Mouse (Mus musculus) ZHBTc4 (cell line): ENCODE results near the gene 4930412O13Rik.

Experiments used
- DNase-seq: peaks from one replicate; pipeline ENCODE4 v3.0.0-alpha.2; 2011; ENCODE audit warnings: low read depth, low spot score

The 4930412O13Rik gene

GRCm38 (mm10) chr2:9880271-9880670 lies 781 bp upstream of the 4930412O13Rik start:
- no peak for DNase-seq

DNA sequence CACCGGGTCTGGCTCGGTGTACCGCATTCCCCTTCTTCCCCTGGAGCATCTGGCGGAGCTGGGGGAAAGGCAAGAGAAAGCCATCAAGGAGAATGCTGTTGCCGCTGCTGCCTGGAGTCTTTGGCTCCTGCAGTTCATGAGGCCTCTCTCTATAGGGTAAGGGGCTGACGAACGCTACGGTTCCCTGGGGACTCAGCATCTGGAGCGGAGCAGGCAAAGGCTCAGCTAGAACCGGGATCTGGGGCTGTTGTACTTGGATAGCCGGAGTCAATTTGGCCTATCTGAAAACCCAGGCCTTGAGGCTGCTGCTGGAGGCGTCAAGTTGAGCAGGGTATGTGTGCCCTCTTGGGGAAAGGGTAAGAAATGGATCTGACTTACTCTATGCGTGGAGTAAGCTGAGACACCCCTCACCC lies 565 bp downstream of the 4930412O13Rik start:
- peak; percentile 61 for DNase-seq

GRCm38 (mm10) chr2:9882371-9882925 lies 1.4 kb downstream of the 4930412O13Rik start:
- DNase-seq: peak; percentile 64

DNA sequence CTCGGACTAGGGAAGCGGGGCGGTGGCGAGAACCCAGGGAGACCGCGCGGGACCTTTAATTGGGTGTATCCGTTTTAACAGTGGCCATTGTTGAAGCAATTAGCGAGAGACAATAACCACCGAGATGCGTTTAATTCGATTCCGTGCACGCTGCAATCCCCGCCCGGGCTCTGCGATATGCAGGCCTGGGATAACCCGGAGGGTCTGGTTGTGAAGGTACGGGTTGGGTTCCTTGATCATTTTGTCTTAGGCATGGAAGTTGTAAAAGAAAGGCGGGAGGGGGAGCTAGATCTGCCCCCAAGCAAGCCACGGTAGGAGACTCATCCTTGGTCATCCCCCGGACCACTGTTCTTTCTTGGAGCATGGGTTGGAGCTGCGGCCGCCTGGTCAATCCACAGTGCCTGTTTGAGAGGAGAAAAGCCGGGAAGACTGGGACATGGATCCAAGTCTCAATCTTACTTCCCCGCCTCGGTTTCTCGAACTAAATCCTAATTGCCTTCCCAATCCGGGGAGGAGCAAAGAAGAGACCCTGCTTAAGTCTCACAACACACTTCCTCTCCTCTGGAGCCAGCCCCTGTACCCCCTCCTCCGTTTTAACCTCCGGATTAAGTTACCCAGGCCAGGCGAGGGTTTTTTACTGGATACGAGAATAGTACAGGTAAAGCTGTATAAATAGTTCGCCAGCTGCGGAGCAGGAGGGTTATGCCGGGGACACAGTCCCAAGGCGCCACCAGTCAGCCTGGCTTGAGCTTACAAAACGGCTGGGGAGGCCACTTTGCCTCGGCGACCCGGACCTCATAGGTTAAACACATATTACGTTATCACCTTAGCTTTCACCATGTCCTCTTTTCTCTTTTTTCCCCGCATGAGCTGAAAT lies 2.1 kb downstream of the 4930412O13Rik start:
- peak; percentile 66 for DNase-seq

DNA sequence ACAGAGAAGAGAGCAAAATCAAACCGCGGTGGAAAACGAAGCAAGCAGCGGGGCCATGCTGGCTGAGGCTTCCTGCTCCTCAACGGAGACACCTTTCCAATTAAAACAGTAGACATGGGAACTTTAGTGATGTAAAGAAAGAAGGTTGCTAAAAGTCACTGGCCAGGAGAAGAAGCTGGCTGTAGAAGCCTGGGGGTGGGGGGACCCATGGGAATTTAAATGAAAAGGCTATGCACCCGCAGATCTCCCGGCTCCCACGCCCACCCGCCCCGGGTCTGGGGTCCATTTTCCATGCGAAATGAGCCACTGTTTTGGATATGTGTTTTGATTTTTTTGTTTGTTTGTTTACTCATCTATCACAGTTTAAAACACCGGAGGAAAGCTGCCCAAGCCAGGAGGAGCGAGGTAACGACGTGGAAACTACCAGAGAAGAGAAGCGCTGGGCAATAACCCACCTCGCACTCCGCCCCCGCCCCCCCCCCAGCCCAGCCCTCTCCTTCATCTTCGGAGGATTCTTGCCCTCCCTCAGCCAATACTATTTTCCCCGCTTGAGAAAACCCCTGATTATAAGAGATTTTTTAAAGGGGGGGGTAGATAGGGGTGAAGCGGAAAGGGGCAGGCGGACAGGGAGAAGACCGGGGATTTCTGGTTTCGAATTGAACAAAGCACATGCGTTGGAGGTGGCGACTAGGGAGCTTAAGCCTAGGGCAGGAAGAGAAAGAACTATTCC lies 2.9 kb downstream of the 4930412O13Rik start:
- DNase-seq: no peak

- peak; percentile 25 for DNase-seq
Measured at GRCm38 (mm10) chr2:9884533-9885216, 3.6 kb downstream of the 4930412O13Rik start.

DNA sequence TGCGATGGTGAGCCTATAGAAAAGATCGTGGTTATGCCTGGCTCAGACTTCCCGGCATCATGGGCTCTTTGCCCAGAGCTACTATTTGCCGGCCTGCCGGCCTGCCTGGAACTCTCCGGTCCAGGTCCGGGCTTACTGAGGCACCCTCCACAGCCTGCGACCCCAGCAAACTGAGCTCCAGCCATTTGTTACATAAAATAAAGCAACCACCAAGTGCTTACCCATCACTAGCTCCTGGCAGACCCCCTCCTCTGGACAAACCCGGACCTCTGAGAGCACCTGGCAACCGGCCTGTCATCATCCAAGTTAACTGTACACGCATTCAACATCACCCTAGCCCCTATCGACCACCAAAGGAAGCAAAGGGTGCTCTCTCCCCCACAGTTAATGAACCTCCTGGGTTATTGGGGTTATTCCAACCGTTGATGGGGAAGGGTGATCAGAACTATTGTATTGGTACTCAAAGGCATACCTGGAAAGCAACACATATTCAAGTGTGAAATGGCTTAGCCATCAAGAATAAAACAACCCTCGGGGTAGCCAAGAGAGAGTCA lies 4.2 kb downstream of the 4930412O13Rik start:
- no peak for DNase-seq

DNA sequence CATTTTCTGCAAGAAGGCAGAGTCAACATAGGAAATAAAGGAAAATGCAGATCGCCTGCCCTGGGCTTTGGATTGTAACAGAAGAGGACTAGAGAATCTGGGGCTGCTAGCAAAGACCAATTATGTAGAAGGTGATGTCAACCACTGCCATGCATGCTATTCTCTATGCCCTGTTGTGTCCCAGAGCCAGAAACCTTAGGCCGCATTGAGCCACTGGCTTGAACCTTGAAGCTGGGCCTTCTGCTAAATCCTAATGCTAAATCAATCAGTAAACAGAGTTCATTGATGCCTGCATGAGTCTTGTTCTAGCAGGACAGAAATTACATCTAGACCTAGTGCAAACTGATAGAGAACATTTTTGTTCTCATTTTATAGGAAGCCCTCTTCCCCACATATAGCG lies 5.0 kb downstream of the 4930412O13Rik start:
- no peak for DNase-seq

GRCm38 (mm10) chr2:9886921-9887610 lies 6.0 kb downstream of the 4930412O13Rik start:
- no peak for DNase-seq

GRCm38 (mm10) chr2:9887636-9888035 lies 6.6 kb downstream of the 4930412O13Rik start:
- no peak for DNase-seq

GRCm38 (mm10) chr2:9888913-9889650 lies 8.0 kb downstream of the 4930412O13Rik start, which contains the start of gene 9230102O04Rik:
Gene 9230102O04Rik (minus strand): TSS chr2:9889540.
- peak; percentile 74 for DNase-seq

DNA sequence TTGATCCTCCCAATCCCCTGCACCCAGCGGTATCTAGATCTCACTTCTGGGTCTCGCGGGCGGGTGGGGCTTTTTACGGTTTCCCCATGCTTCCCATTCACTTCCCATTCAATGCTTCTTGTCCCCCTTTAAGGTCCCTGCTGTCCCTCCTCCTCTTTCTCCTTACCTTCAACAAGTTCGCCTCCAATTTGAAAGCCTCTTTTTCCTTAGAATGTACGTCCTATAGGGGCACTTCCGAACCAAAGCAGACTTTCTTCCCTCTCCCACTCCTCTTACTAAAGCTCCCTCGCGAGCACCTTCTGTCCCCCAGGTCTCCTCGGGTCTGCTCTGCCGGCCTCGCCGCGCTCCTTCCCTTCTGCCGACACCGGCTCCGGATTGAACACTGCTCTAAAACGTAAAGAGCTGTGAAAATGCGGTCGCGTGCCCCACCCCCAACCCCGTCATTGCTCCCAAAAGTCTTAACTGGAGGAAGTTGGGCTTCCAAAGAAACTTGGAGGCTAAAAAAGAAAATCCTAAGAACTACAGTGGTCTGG lies 8.7 kb downstream of the 4930412O13Rik start, which contains the start of gene Gata3:
Gene Gata3 (minus strand): TSS at position 384 of the 533 bp plus-strand sequence.
- peak; percentile 42 for DNase-seq

DNA sequence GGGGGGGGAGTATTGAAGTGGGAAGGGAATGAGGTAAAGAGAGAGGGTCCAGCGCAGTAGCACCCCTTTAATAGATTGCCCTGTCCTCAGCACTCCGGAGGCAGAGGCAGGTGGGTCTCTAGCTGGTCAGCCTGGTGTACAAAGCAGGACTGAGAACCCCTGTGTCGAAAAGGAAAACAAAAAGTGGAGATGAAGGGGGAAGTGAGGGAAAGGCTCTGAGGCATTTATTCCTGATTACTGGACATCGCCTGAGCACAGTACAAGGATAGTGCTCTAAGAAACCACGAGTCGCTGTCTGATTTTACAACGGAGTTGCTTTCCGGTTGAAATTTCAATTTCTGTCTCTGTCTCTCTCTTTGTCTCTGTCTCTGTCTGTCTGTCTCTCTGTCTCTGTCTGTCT lies 9.2 kb downstream of the 4930412O13Rik start:
- no peak for DNase-seq

DNA sequence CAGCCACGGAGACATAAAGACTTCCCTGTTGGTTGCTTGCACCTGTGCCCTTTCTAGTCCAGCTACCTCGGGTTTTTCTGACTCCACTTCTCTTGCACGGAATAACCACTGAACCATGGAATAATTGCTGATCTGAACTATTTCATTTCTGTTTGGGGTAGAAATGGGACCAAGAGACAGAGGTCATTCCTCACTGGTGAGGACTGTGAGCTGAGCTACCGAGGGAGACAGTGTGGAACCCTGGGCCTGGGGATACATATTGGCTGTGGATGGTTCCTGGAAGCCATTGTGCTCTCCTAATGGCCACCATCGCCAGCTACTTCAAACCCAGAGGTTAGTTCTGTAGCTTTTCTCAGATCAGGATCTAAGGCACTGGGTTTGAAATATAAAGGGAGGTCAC lies 9.9 kb downstream of the 4930412O13Rik start:
- DNase-seq: no peak

DNA sequence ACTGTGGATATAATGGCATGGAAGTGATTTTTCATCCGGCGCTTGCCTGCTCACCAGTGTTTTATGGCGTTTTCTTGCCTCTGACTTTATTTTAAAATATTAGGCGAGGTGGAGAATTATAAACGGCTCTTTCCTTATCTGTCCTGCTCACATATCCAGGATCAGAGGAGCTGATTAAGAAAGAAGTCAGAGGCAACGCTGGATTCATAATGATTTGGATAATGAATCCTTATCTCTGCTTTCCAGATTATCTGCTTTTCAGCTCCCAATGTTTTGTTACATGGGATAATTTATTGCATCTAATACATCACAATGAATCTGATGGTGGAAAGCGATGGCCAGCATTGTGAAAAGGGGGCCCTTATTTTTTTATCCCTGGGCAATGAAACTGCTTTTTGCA lies 11.5 kb downstream of the 4930412O13Rik start:
- DNase-seq: no peak

GRCm38 (mm10) chr2:9893272-9893953 lies 12.4 kb downstream of the 4930412O13Rik start:
- no peak for DNase-seq

DNA sequence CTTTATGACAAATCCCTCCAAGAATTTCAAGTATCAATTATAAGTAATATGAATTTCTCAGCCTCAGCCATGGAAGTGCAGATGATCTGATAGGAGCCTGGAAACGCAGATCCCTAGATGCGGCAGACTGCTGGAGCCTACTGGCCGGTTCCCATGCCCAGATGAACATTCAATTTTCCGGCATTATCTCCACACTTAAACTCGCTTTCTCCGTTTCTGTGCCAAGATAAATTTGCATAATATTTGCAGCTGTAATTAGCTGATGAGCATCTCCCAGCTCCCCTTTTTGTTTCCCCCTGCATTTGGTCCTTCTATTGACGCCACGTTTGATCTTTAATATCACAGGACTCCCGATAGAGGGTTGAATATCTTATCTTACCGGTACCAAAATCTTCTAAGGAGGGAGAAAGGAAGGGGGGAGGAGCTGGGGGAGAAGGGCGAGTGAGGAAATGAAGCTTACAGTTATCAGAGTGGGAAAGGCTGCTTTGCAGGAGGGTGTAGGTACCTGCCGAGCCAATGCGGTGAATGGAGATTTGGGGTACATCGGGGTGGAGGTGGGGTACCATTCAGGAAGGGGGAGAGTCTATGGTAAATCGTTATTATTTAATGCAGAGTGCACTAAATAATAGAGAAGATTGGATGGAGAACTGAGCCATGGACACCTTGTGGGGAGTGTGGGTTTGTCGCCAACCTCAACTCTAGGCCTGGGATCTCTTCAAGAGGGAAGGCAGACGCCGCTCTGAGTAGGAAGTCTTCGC lies 14.0 kb downstream of the 4930412O13Rik start:
- no peak for DNase-seq

DNA sequence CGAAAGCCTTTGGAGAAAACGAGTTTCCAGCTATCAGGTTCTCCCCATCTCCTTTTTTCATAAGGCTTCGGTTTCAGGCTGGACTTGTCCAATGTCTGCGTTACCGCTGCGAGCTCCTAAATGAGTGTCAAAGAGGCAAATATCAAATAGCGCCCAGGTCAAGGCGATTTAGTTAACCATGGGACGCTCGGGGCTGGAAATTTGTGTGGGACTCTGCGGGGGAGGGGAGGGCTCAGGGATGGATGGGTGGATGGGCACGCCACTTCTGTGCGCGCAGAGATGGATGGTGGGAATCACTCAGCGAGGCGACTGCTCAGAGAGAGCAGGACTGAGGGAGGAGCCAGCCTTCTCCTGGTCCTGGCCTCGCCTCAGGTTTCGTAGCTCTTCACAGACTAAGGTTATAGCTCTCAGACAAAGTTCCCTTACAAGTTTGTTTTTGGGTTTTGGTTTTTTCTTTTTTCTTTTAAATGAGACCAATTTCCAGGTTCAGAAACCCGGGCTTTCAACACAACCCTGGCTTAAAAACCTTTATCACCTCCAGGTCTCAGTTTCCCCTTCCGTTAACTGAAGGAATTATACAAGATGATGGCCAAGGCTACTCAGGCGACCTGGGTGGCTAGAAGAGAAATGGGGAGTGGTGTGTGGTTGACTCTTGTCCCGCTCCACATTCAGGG lies 15.2 kb downstream of the 4930412O13Rik start:
- peak; percentile 19 for DNase-seq
